Mouse (Mus musculus) embryonic facial prominence, embryonic 13.5 days (tissue): ENCODE measurements around the gene Prelp. TPM values are rescaled to one million over a fixed set of nuclear protein-coding genes. Genes with fewer than 3 reads are reported as not detected.

Experiments
- ATAC-seq: fragments of 200-750 bp; cut with Nextera tagmentation; 2 replicates; pipeline ENCODE4 v1.8.0; 2017; ENCODE audit warnings: low read depth; ENCODE audit not compliant: insufficient number of reproducible peaks, insufficient read depth, low FRiP score, low TSS enrichment
- H3K27ac ChIP-seq: fragments of 300-500 bp; sonication (generic); 2 replicates; pipeline ENCODE4 v1.5.1; 2015; ENCODE audit warnings: moderate library complexity, mild to moderate bottlenecking, inconsistent platforms
- H3K27me3 ChIP-seq: fragments of 300-500 bp; sonication (generic); 2 replicates; pipeline ENCODE4 v1.6.1; 2015; ENCODE audit warnings: mild to moderate bottlenecking, inconsistent platforms
- H3K36me3 ChIP-seq: fragments of 300-500 bp; sonication (generic); 2 replicates; pipeline ENCODE4 v1.6.1; 2015; ENCODE audit warnings: mild to moderate bottlenecking, inconsistent platforms
- H3K4me1 ChIP-seq: fragments of 300-500 bp; sonication (generic); 2 replicates; pipeline ENCODE4 v1.6.1; 2015; ENCODE audit warnings: inconsistent platforms
- H3K4me2 ChIP-seq: fragments of 300-500 bp; sonication (generic); 2 replicates; pipeline ENCODE4 v1.6.1; 2015; ENCODE audit warnings: moderate library complexity, mild to moderate bottlenecking, inconsistent platforms
- H3K4me3 ChIP-seq: fragments of 300-500 bp; sonication (generic); 2 replicates; pipeline ENCODE4 v1.5.1; 2015; ENCODE audit warnings: mild to moderate bottlenecking, inconsistent platforms
- H3K9ac ChIP-seq: fragments of 300-500 bp; sonication (generic); 2 replicates; pipeline ENCODE4 v1.6.1; 2015; ENCODE audit warnings: mild to moderate bottlenecking, inconsistent platforms
- H3K9me3 ChIP-seq: fragments of 300-500 bp; sonication (generic); 2 replicates; pipeline ENCODE4 v1.6.1; 2016; ENCODE audit warnings: inconsistent platforms
- WGBS: fragments of 180-500 bp; shearing (Covaris S2); methylation state at CpG from one replicate; pipeline ENCODE4 v1.1.7; 2015; ENCODE audit warnings: mixed read lengths; 5-methylcytosine and 5-hydroxymethylcytosine counted together
- polyA plus RNA-seq: library from polyadenylated mRNA; unstranded; fragments of >200 nt; fragmentation: Nextera tagmentation; extraction: Ambion mirVana; gene quantifications from 2 replicates; pipeline ENCODE4 v1.2.1, GENCODE M21; 2015

Prelp gene
- polyA plus RNA-seq, 1 experiment from 2014 or later, result 3.3 TPM

DNA sequence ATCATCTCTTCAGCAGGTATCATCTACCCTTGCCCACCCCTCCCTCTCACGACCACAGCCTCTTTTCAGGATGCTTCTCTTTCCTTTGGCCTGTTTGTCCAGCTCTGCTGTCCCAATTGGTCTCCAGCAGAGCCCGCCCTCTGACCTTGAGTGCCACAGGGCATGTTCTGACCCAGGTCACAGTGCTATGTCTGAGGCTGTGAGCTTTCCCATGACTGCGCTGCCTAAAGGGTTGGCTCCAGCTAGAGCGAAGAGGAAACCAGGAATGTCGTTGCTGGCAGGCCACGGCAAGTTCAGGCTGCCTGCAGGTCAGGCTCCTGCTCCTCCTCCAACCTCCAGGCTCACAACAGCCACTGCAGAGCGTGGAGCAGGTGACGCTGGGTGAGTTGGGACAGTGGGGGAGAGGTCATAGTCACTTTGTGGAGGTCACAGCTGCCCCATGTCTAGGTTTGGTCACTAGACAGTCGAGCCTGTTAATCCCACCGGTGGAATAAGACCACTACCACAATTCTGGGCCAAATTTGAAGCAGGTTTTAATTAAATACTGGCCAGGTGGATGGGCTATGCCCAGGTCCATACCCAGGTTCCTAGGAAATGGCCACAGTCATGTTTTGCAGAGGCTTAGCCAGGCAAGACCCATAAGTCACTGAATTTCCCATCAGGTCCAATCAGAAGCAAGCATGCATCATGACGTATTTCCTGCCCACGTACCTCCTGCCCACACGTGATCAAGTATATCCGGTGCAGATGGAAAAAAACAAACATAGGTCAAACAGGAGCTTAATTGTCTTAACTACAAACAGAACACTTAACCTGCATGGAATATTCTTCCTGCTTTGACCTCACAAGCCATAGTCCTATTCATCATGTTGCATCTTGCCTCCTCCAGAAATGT, 12.3 kb upstream of the Prelp start:
- no peak for ATAC-seq
- Histone ChIP-seq H3K9me3 (no peaks in the 10 kb centered on the region; the same call in 1 of the 2 replicates), H3K36me3 (no peaks in the 10 kb centered on the region), H3K27me3 (no peaks in the 10 kb centered on the region), H3K9ac (no peak overlapping the region), H3K4me1 (peaks cover 12% of the 10 kb centered on the region; the same call in 1 of the 2 replicates), H3K4me3 (no peak overlapping the region), H3K27ac (no peak overlapping the region), H3K4me2 (no peak overlapping the region)
- 43% methylated on average over 14 of the region's 14 CpGs for WGBS

DNA sequence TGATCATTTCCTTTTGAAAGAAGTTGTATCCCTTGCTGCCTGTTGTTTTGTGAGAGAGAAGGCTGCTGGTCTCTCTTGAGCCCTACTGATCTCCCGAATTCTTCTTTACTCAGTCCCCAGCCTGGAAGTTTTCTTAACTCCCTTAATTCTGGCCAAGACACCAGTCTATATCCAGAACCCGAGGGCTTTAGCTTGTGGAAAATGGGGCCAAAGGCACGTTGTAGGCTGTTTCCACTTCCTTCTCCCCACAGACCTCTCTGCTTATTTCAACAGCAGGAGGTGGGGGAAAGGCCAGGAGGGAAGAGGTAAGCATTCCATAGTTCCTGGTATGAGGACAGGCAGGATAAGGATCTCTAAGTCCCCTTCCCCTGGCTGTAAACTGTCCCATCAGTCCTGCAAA, 8.8 kb upstream of the Prelp start:
- Histone ChIP-seq H3K4me1 (peaks cover 12% of the 10 kb centered on the region; the same call in 1 of the 2 replicates), H3K4me2 (no peak overlapping the region), H3K27me3 (no peaks in the 10 kb centered on the region), H3K4me3 (no peak overlapping the region), H3K9ac (no peak overlapping the region), H3K27ac (no peak overlapping the region), H3K9me3 (no peaks in the 10 kb centered on the region), H3K36me3 (no peaks in the 10 kb centered on the region)
- WGBS, result 59% methylated on average over 3 of the region's 3 CpGs
- no peak for ATAC-seq

DNA sequence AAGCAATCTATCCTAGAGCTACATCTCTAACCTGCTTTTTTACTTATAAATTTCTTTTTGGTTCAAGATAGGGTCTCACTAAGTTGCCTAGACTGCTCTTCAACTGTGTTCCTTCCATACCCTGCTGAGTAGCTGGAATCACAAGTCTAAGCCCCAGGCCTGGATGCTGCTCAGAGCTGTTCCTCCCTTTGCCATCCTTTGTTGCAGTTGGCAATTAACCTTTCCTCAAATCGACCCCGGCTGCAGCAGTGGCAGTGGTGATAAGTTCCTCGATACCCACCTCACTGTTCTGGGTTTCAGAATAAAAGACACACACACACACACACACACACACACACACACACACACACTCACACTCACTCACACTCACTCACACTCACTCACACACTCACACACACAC, 4.0 kb upstream of the Prelp start:
- 91% methylated on average over 3 of the region's 3 CpGs for WGBS
- Histone ChIP-seq H3K27me3 (no peaks in the 10 kb centered on the region), H3K36me3 (no peaks in the 10 kb centered on the region), H3K4me2 (no peak overlapping the region), H3K4me1 (peaks cover 29% of the 10 kb centered on the region), H3K9me3 (no peaks in the 10 kb centered on the region), H3K27ac (no peak overlapping the region), H3K4me3 (no peak overlapping the region), H3K9ac (no peak overlapping the region)
- ATAC-seq, result no peak

DNA sequence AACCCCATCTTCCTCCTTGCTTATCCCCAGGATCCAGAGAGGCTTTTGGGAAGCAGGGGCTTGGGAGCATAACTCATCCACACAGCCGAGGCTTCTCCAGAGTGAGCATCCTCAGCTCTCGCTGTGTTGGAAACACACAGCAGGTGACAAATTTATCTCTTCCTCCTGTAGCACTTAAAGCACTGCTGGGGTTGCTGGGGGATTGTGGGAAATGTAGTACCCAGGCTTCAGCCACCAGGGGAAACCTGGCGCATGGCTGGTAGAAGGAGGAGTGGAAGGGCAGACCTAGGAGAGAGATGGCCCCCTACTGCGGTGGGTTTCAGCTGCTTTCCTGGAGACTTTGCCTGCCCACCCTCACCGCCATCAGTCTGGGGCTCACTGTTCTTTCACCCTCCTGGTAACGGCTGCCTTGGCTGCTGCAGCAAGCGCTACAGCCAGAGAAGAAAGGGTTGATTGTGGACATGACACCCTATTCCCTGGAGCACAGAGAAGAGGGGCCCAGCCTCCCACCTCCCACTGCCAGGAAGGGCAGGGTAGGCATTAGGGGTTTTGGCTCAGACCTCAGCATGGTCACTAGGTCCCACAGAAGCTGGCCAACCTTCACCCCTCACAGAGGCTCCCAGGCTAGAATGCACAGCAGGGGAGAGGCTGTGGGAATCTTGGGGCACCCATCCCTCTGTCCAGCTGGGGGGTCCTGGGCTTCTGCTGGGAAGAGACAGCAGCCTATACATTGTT, 3.1 kb upstream of the Prelp start:
- Histone ChIP-seq H3K4me1 (peaks cover 38% of the 10 kb centered on the region), H3K9me3 (no peaks in the 10 kb centered on the region), H3K9ac (no peak overlapping the region), H3K27ac (no peak overlapping the region; the same call in 1 of the 2 replicates), H3K4me2 (peak overlapping the region; percentile 18; the same call in 1 of the 2 replicates), H3K36me3 (no peaks in the 10 kb centered on the region), H3K4me3 (no peak overlapping the region), H3K27me3 (no peaks in the 10 kb centered on the region)
- ATAC-seq, result no peak
- WGBS, result 26% methylated on average over 7 of the region's 7 CpGs

DNA sequence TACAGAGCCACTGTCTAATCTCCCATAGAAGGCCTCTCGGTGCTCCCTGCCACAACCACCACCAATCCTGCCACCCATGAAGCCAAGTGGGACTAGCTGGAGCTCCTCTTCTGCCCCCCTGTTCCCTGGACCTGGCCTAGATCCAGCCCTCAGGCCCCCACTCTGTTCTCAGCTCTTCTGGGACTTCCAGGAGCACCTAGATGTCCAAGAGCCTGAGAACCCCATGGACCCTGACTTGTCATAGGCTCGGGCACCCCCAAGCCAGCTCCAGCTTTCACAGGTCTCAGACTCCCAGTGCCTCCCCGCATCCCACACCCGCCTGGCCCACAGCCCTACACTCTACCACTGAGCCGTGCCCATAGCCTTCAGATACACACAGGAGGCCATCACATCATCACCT, 1.9 kb upstream of the Prelp start:
- H3K27me3 ChIP-seq, result no peaks in the 10 kb centered on the region
- H3K9ac ChIP-seq, result no peak overlapping the region
- no peaks in the 10 kb centered on the region for H3K9me3 ChIP-seq
- peaks cover 45% of the 10 kb centered on the region for H3K4me1 ChIP-seq
- ATAC-seq, result no peak
- no peaks in the 10 kb centered on the region for H3K36me3 ChIP-seq
- 90% methylated on average over 5 of the region's 5 CpGs for WGBS
- no peak overlapping the region for H3K27ac ChIP-seq
- no peak overlapping the region for H3K4me2 ChIP-seq
- no peak overlapping the region for H3K4me3 ChIP-seq

DNA sequence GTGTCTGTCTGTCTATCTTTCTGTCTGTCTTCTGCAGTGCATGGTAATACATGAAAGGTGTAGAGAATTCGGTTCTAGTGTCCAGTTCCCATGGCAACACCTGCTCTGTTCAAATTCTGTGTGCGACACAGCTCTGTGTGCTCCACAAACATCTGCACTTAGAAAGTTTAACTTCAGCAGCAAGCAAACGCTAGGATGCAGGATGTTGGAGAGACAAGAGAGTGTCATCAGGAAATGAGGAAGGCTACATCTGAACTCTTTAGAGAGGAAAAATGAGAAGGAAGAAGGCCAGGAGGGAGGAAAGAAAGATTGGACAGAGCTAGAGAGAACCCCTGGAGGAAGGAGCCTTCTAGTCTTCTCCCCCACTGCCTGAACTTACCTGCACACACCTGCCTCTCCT, 338 bp downstream of the Prelp start:
- WGBS, result 31% methylated on average over 3 of the region's 3 CpGs
- peaks cover 59% of the 10 kb centered on the region for H3K4me1 ChIP-seq
- H3K9me3 ChIP-seq, result no peaks in the 10 kb centered on the region
- peak overlapping the region; percentile 29 for H3K4me2 ChIP-seq
- peak overlapping the region; percentile 9; the same call in 1 of the 2 replicates for H3K4me3 ChIP-seq
- no peaks in the 10 kb centered on the region for H3K27me3 ChIP-seq
- ATAC-seq, result no peak
- 0 out of 2 replicates have a peak overlapping the region, but pooled peaks have one; percentile 7 for H3K9ac ChIP-seq
- peak overlapping the region; percentile 61 for H3K27ac ChIP-seq
- no peaks in the 10 kb centered on the region for H3K36me3 ChIP-seq

DNA sequence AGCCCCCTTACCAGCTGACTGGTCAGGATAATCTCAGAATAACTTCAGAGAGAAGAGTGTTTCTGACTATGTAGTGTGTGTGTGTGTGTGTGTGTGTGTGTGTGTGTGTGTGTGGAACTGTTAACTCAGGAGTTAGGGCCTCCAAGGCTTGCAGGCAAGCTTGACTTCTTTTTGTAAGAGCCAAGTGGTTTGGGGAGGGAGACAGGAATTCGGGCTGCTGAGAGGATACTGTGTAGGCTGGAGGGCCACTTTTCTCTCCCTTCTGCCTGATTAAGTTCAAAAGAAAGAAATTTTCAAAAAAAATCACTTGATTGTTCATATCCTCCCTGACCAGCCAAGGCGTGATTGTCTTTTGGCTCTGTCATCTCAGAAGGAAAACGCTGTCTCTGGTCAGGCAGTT, 813 bp downstream of the Prelp start:
- no peaks in the 10 kb centered on the region for H3K27me3 ChIP-seq
- no peak overlapping the region for H3K9ac ChIP-seq
- H3K36me3 ChIP-seq, result no peaks in the 10 kb centered on the region
- peaks cover 64% of the 10 kb centered on the region for H3K4me1 ChIP-seq
- H3K27ac ChIP-seq, result peak overlapping the region; percentile 18; the same call in 1 of the 2 replicates
- no peak for ATAC-seq
- H3K4me3 ChIP-seq, result no peak overlapping the region
- 44% methylated on average over 3 of the region's 3 CpGs for WGBS
- peak overlapping the region; percentile 29; the same call in 1 of the 2 replicates for H3K4me2 ChIP-seq
- H3K9me3 ChIP-seq, result no peaks in the 10 kb centered on the region

DNA sequence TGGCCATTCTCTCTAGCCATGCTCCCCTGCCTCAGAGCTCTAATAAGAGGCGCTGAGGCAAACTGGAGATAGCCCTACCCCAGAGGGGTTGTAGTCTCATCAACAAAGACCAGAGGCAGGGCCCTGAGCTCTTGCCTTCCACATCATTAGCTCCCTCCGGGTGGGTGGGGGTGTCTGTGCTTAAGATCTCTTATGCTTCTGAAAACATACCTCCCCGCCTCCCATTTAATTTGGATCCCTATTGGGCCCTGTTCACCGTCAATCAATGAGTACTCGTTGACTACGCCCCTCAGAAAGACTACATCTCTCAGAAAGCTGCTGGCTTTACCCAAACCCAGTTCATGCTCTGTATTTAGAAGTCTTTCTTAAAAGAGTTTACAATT, 3.1 kb downstream of the Prelp start:
- ATAC-seq, result 0 out of 2 replicates have a peak, but pooled peaks have one; percentile 11
- no peaks in the 10 kb centered on the region for H3K36me3 ChIP-seq
- 0 out of 2 replicates have a peak overlapping the region, but pooled peaks have one; percentile 27 for H3K9ac ChIP-seq
- H3K9me3 ChIP-seq, result no peaks in the 10 kb centered on the region
- peaks cover 56% of the 10 kb centered on the region for H3K4me1 ChIP-seq
- peak overlapping the region; percentile 12; the same call in 1 of the 2 replicates for H3K4me2 ChIP-seq
- no peaks in the 10 kb centered on the region for H3K27me3 ChIP-seq
- WGBS, result 52% methylated on average over 6 of the region's 6 CpGs
- H3K4me3 ChIP-seq, result no peak overlapping the region
- no peak overlapping the region for H3K27ac ChIP-seq

DNA sequence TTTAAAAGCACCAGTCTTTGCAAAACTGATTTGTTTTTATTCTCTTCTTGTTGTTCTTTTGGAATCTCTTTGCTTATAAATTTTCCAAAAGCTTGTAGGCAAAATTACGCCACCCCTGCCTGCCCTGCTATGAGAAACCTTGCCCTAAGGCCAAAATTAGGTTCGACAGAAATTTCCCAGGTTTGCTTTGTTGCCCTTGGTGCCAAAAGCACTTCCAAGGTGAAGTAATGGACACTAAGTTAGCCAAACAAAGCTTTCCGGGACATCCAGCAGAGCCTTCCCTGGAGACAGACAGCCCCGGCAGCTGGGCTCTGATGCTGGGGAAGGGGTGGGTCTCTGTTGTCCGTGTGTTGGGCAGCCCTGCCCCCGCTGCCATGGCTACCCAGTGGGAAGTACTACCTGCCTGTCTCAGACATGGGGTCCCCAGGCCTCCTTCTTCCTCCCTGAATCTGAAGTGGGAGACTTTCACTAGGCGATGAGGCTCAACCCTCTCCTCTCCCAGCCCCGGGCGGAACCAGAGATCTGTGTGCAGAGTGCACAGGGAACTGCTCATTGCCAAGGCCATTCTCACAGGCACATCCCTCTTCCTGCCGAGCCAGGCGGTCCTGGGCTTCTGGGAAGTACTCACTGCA, 3.6 kb downstream of the Prelp start:
- Histone ChIP-seq H3K36me3 (no peaks in the 10 kb centered on the region), H3K4me3 (no peak overlapping the region)

DNA sequence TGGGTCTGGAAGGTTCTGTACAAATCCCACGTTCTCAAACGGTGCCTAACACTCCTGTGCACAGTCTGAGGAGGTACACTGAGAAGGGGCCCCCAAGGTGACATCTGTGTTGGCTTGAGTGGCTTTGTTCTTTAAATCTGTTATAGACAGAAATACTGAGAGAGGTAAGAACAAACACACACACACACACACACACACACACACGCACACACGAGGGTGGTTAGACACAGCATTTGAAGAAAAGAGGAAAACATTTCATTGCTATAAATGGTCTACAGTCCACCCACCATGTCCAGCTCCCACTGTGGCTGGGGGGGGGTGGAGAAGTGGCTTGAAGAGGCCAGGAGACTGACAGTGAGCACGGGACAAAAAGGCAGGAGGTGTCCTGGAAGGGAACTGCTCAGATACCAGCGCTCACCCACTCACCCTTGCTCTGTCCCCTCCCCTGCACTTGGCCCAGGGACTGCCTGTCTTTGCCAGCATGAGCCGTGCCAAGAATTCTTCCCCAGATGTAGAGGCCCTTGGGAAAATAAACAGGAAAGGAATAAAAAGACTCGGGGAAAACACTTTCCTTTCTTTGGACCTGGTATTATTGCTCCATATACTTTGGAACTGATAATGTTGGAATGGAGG, 5.4 kb downstream of the Prelp start:
- no peak for ATAC-seq
- no peak overlapping the region for H3K4me3 ChIP-seq
- H3K4me2 ChIP-seq, result no peak overlapping the region
- H3K27ac ChIP-seq, result peak overlapping the region; percentile 66
- H3K9ac ChIP-seq, result 0 out of 2 replicates have a peak overlapping the region, but pooled peaks have one; percentile 11
- H3K4me1 ChIP-seq, result peaks cover 42% of the 10 kb centered on the region
- WGBS, result 48% methylated on average over 8 of the region's 8 CpGs
- no peaks in the 10 kb centered on the region for H3K9me3 ChIP-seq
- no peaks in the 10 kb centered on the region for H3K36me3 ChIP-seq
- H3K27me3 ChIP-seq, result no peaks in the 10 kb centered on the region

More for the DNA sequence above, 3.6 kb downstream of the Prelp start:
- Histone ChIP-seq H3K27ac (no peak overlapping the region), H3K9ac (0 out of 2 replicates have a peak overlapping the region, but pooled peaks have one; percentile 27), H3K4me1 (peaks cover 56% of the 10 kb centered on the region), H3K27me3 (no peaks in the 10 kb centered on the region), H3K9me3 (no peaks in the 10 kb centered on the region), H3K4me2 (peak overlapping the region; percentile 12; the same call in 1 of the 2 replicates)
- 0 out of 2 replicates have a peak, but pooled peaks have one; percentile 7 for ATAC-seq
- WGBS, result 34% methylated on average over 11 of the region's 11 CpGs

DNA sequence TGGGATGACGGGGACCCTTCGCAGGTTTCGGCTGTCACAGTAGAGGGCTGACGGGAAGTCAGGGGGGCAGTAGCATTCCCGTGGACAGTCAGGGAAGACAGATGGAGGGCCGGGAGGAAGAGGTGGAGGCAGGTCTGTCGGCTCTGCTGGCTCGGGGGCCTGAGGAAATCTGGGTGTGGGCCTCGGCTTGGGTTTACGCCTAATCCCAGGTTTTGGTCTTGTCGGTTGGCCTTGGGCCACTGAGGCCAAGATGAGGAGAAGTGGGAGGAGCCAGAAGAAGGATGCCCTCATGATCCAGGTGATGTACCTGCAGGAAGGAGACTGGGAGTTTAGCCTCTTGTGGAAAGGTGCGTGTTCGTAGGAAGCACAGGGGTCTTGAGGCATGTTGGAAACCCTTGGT, 6.1 kb downstream of the Prelp start:
- Histone ChIP-seq H3K9me3 (no peaks in the 10 kb centered on the region), H3K27me3 (0 out of 2 replicates have a peak, but pooled peaks cover 4% of the 10 kb centered on the region), H3K9ac (no peak overlapping the region), H3K36me3 (no peaks in the 10 kb centered on the region), H3K27ac (no peak overlapping the region), H3K4me3 (no peak overlapping the region), H3K4me1 (peaks cover 34% of the 10 kb centered on the region), H3K4me2 (no peak overlapping the region)
- 83% methylated on average over 13 of the region's 13 CpGs for WGBS
- ATAC-seq, result no peak
